Mouse (Mus musculus): Measurements from ENCODE around the gene Nbea.

DNA sequence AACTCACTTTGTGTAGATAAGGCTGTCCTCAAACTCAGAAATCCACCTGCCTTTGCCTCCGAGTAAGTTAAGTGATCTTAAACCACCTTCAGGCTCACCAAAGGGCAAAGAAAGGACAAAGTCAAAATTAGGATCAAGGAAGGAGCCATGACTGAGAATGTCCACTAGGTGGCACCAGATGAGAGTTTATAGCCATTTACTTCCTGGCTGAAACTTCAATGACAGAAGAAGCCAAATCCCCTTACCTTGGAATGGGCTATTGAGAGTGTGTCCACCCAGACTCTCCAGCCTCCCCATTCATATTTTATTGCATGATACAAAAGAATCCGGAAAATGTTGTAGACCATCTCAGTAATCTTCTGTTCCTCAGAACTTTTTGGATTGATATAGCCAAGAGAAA, 175.5 kb downstream of the Nbea start:
- TF ChIP-seq CTCF (IDR thresholded peaks at IDR 0.05; ENCODE audit: control insufficient read depth, insufficient read depth, low read length) (0 out of 2 replicates have a peak, but pooled peaks have one; percentile 15), POLR2A (IDR thresholded peaks at IDR 0.05; ENCODE audit: borderline replicate concordance, control insufficient read depth, low read depth, low read length) (no peak)

Data from bone marrow, adult 2 months (tissue).